Mouse (Mus musculus) myocyte (in vitro differentiated cells): ENCODE results near the gene Pim1.

Experiments used
- CEBPB ChIP-seq: IDR thresholded peaks from 2 replicates; pipeline ENCODE4 v1.6.1; 2011; ENCODE audit warnings: mild to moderate bottlenecking, moderate library complexity; ENCODE audit not compliant: poor library complexity, insufficient read depth, severe bottlenecking
- E2F4 ChIP-seq: IDR thresholded peaks from one replicate; pipeline ENCODE4 v1.6.1; 2011; ENCODE audit warnings: mild to moderate bottlenecking, control low read depth, moderate library complexity; ENCODE audit not compliant: insufficient read depth
- MAX ChIP-seq: IDR thresholded peaks from one replicate; pipeline ENCODE4 v1.6.1; 2011; ENCODE audit warnings: low read depth, mild to moderate bottlenecking, control low read depth
- MYOD1 ChIP-seq, 3 experiments: IDR thresholded peaks; one replicate each; pipeline ENCODE4 v1.6.1; 2011; ENCODE audit warnings: control low read depth in 2 of 3, low read depth in 2 of 3, mild to moderate bottlenecking in 2 of 3, moderate library complexity in 1 of 3; ENCODE audit not compliant: insufficient read length in 2 of 3, control insufficient read depth in 1 of 3
- MYOG ChIP-seq, 3 experiments: IDR thresholded peaks; one replicate each; pipeline ENCODE4 v1.6.1; 2011; ENCODE audit warnings: control low read depth in 2 of 3, low read depth in 2 of 3, mild to moderate bottlenecking in 2 of 3; ENCODE audit not compliant: insufficient read length in 2 of 3, control insufficient read depth in 1 of 3, insufficient read depth in 1 of 3
- POLR2A ChIP-seq: IDR thresholded peaks from one replicate; pipeline ENCODE4 v1.6.1; 2011; ENCODE audit warnings: low read depth, mild to moderate bottlenecking, control low read depth, moderate library complexity; ENCODE audit not compliant: insufficient read length
- POLR2AphosphoS2 ChIP-seq: IDR thresholded peaks from one replicate; pipeline ENCODE4 v1.6.1; 2011; ENCODE audit warnings: low read depth, control low read depth; ENCODE audit not compliant: insufficient read length
- REST ChIP-seq: IDR thresholded peaks from one replicate; pipeline ENCODE4 v1.6.1; 2011; ENCODE audit warnings: mild to moderate bottlenecking, control low read depth, moderate library complexity; ENCODE audit not compliant: insufficient read depth, insufficient read length
- SRF ChIP-seq: IDR thresholded peaks from one replicate; pipeline ENCODE4 v1.6.1; 2011; ENCODE audit warnings: low read depth; ENCODE audit not compliant: control insufficient read depth, insufficient read length
- TCF12 ChIP-seq: IDR thresholded peaks from one replicate; pipeline ENCODE4 v1.6.1; 2011; ENCODE audit warnings: mild to moderate bottlenecking, control low read depth; ENCODE audit not compliant: poor library complexity, insufficient read depth, severe bottlenecking
- TCF3 ChIP-seq: IDR thresholded peaks from one replicate; pipeline ENCODE4 v1.6.1; 2011; ENCODE audit warnings: low read depth, control low read depth; ENCODE audit not compliant: insufficient read length
- USF1 ChIP-seq: IDR thresholded peaks from one replicate; pipeline ENCODE4 v1.6.1; 2011; ENCODE audit warnings: low read depth, mild to moderate bottlenecking, control low read depth, moderate library complexity

DNA sequence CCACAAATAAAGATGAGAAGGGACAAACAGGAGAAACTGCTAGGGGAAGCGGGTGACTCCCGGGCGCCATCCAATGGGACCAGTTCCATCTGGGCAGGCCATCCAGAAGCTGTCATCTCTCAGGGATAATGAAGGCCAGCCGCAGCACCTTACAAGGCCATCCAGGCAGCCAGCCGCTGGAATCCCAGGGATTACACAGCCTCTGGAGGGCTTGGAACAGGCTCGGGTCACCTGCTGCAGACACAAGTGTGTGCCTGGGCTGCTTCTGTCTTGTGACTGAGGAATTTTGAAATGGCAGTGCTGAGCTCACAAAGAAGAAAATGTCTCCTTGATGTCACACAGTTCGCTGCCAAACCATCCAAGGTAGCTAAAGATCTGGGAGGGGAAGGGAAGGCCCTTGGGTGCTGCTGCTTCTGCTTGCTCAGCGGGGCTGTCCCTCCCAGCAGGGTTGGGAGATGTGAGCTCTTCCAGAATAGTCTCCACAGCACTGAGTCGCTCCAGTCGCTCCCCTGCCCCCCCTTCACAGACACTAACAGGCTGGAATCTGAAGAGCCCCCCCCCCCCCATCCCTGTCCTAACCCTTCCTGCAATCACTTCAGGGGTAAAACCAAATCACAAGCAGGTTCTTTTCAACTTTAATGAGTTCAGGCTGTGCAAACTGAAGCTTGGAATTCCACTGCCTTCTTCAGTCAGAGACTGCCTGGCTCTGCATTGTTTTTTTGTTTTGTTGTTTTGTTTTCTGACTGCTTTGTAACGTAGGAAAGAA is 32.6 kb upstream of the Pim1 start:
- TF ChIP-seq TCF12 (peak; percentile 79), POLR2A (no peak), MYOG (IDR thresholded peaks at IDR 0.05; ENCODE audit: control insufficient read depth in 1 of 3, insufficient read depth in 1 of 3, insufficient read length in 2 of 3, low read depth in 2 of 3) (peak; percentile 65 to 96 (median 90)), SRF (peak; percentile 50), E2F4 (no peak), POLR2AphosphoS2 (no peak), CEBPB (no peak), MYOD1 (IDR thresholded peaks at IDR 0.05; ENCODE audit: control insufficient read depth in 1 of 3, insufficient read length in 2 of 3, low read depth in 2 of 3) (peak in 2 of 3 experiments; percentile 74 to 83), USF1 (no peak), REST (no peak), MAX (no peak), TCF3 (peak; percentile 66)
